Mouse (Mus musculus) CH12.LX (cell line): ENCODE results near the gene Syne1. TPM values are rescaled to one million over a fixed set of nuclear protein-coding genes. Genes with fewer than 3 reads are reported as not detected.

Source experiments
- DNase-seq: peaks from one replicate; pipeline ENCODE4 v3.0.0-alpha.2; 2013; ENCODE audit errors: extremely low read depth
- H3K27ac ChIP-seq: 2 replicates; pipeline ENCODE4 v1.5.1; 2012; ENCODE audit warnings: low read depth, mild to moderate bottlenecking, control low read depth, moderate library complexity; ENCODE audit not compliant: insufficient read depth
- H3K27me3 ChIP-seq: replicated peaks from 2 replicates; pipeline ENCODE3; 2012; ENCODE audit warnings: inconsistent platforms
- H3K36me3 ChIP-seq, 2 experiments: replicated peaks in 1 of 2; 2 replicates each; pipeline versions ENCODE3 to v1.6.1; 2012; ENCODE audit warnings: inconsistent platforms in 1 of 2, low read length in 1 of 2, mild to moderate bottlenecking in 1 of 2, mixed read lengths in 1 of 2, moderate library complexity in 1 of 2; ENCODE audit not compliant: control insufficient read depth in 1 of 2, insufficient read depth in 1 of 2
- H3K4me1 ChIP-seq, 2 experiments: 2 replicates each; pipeline ENCODE4 v1.6.1; 2012; ENCODE audit warnings: inconsistent platforms in 1 of 2, moderate library complexity in 1 of 2; ENCODE audit not compliant: insufficient read depth in 2 of 2, control insufficient read depth in 1 of 2
- H3K4me2 ChIP-seq: 2 replicates; pipeline ENCODE4 v1.6.1; 2012; ENCODE audit warnings: low read depth, mild to moderate bottlenecking, control low read depth; ENCODE audit not compliant: poor library complexity, insufficient read depth, severe bottlenecking
- H3K4me3 ChIP-seq, 3 experiments: fragments of 150-350 bp in 1 of 3; sonication (generic) in 1 of 3; replicated peaks in 1 of 3; 2 replicates each; pipeline versions ENCODE3 to v1.5.1; 2011 to 2012; ENCODE audit warnings: low read depth in 2 of 3, low read length in 2 of 3, mild to moderate bottlenecking in 2 of 3, moderate library complexity in 2 of 3, control low read depth in 1 of 3, improper control_type of control experiment in 1 of 3, inconsistent platforms in 1 of 3, mixed read lengths in 1 of 3; ENCODE audit not compliant: poor library complexity in 1 of 3
- H3K79me2 ChIP-seq: replicated peaks from 2 replicates; pipeline ENCODE4 v1.6.1; 2012; ENCODE audit warnings: mild to moderate bottlenecking, moderate library complexity; ENCODE audit not compliant: control insufficient read depth, poor library complexity, insufficient read depth, severe bottlenecking; ENCODE audit errors: extremely low read depth
- H3K9ac ChIP-seq: 2 replicates; pipeline ENCODE4 v1.6.1; 2012; ENCODE audit warnings: low read depth, mild to moderate bottlenecking, control low read depth, moderate library complexity; ENCODE audit not compliant: insufficient read depth
- H3K9me3 ChIP-seq: replicated peaks from 2 replicates; pipeline ENCODE3; 2012; ENCODE audit warnings: low read length, inconsistent platforms, mixed read lengths
- CHD2 ChIP-seq: IDR thresholded peaks from 2 replicates; pipeline ENCODE4 v1.6.1; 2011; ENCODE audit warnings: low read length, improper control_type of control experiment
- CTCF ChIP-seq, 2 experiments: IDR thresholded peaks in 1 of 2; conservative IDR thresholded peaks in 1 of 2; 2 replicates each; pipeline ENCODE4 v1.5.1; 2011 to 2012; ENCODE audit warnings: low read depth in 2 of 2, low read length in 2 of 2, improper control_type of control experiment in 1 of 2, inconsistent platforms in 1 of 2, mild to moderate bottlenecking in 1 of 2, moderate library complexity in 1 of 2
- E2F4 ChIP-seq: IDR thresholded peaks from 2 replicates; pipeline ENCODE4 v1.6.1; 2011; ENCODE audit warnings: low read depth, low read length, improper control_type of control experiment; ENCODE audit not compliant: insufficient replicate concordance
- EP300 ChIP-seq: IDR thresholded peaks from 2 replicates; pipeline ENCODE4 v1.6.1; 2011; ENCODE audit warnings: low read length, improper control_type of control experiment
- GABPA ChIP-seq: IDR thresholded peaks from 2 replicates; pipeline ENCODE4 v1.6.1; 2012; ENCODE audit warnings: low read depth, low read length, improper control_type of control experiment, inconsistent platforms; ENCODE audit not compliant: insufficient replicate concordance
- IRF4 ChIP-seq: IDR thresholded peaks from 2 replicates; pipeline ENCODE4 v1.6.1; 2014; ENCODE audit warnings: low read depth, mild to moderate bottlenecking, inconsistent platforms, low read length, improper control_type of control experiment
- JUND ChIP-seq: conservative IDR thresholded peaks from 2 replicates; pipeline ENCODE4 v1.6.1; 2011; ENCODE audit warnings: low read depth, low read length, improper control_type of control experiment
- MAFK ChIP-seq: IDR thresholded peaks from 2 replicates; pipeline ENCODE4 v1.6.1; 2011; ENCODE audit warnings: low read length, improper control_type of control experiment; ENCODE audit not compliant: insufficient replicate concordance
- MAX ChIP-seq: IDR thresholded peaks from 2 replicates; pipeline ENCODE4 v1.6.1; 2011; ENCODE audit warnings: low read length, improper control_type of control experiment
- MYC ChIP-seq: IDR thresholded peaks from 2 replicates; pipeline ENCODE4 v1.6.1; 2011; ENCODE audit warnings: low read depth, mild to moderate bottlenecking, improper control_type of control experiment, low read length
- NRF1 ChIP-seq: IDR thresholded peaks from 2 replicates; pipeline ENCODE4 v1.6.1; 2014; ENCODE audit warnings: low read depth, mild to moderate bottlenecking, inconsistent platforms, low read length, improper control_type of control experiment, moderate library complexity
- POLR2A ChIP-seq: IDR thresholded peaks from 2 replicates; pipeline ENCODE4 v1.6.1; 2011; ENCODE audit warnings: low read depth, mild to moderate bottlenecking, improper control_type of control experiment, low read length
- POLR2AphosphoS2 ChIP-seq: IDR thresholded peaks from 2 replicates; pipeline ENCODE4 v1.6.1; 2011; ENCODE audit warnings: low read depth, low read length, improper control_type of control experiment
- RAD21 ChIP-seq: IDR thresholded peaks from 2 replicates; pipeline ENCODE4 v1.6.1; 2011; ENCODE audit warnings: low read depth, mild to moderate bottlenecking, low read length, improper control_type of control experiment, moderate library complexity
- RCOR1 ChIP-seq: conservative IDR thresholded peaks from 2 replicates; pipeline ENCODE4 v1.6.1; 2012; ENCODE audit warnings: low read depth, mild to moderate bottlenecking, inconsistent platforms, low read length, improper control_type of control experiment
- SIN3A ChIP-seq: IDR thresholded peaks from 2 replicates; pipeline ENCODE4 v1.6.1; 2012; ENCODE audit warnings: low read length, improper control_type of control experiment, inconsistent platforms
- SMC3 ChIP-seq: IDR thresholded peaks from 2 replicates; pipeline ENCODE4 v1.6.1; 2011; ENCODE audit warnings: low read depth, low read length, improper control_type of control experiment
- TBP ChIP-seq: conservative IDR thresholded peaks from 2 replicates; pipeline ENCODE4 v1.6.1; 2011; ENCODE audit warnings: low read depth, low read length, improper control_type of control experiment
- UBTF ChIP-seq: IDR thresholded peaks from 2 replicates; pipeline ENCODE4 v1.6.1; 2012; ENCODE audit warnings: low read depth, mild to moderate bottlenecking, inconsistent platforms, low read length, improper control_type of control experiment, moderate library complexity
- USF1 ChIP-seq: IDR thresholded peaks from 2 replicates; pipeline ENCODE4 v1.6.1; 2014; ENCODE audit warnings: low read depth, mild to moderate bottlenecking, inconsistent platforms, low read length, improper control_type of control experiment
- ZMIZ1 ChIP-seq: IDR thresholded peaks from 2 replicates; pipeline ENCODE4 v1.6.1; 2012; ENCODE audit warnings: low read depth, mild to moderate bottlenecking, inconsistent platforms, low read length, improper control_type of control experiment
- ZNF384 ChIP-seq: IDR thresholded peaks from 2 replicates; pipeline ENCODE4 v1.6.1; 2012; ENCODE audit warnings: low read depth, low read length, improper control_type of control experiment, inconsistent platforms
- dilution Hi-C: fragments of 300-500 bp; cut with MboI; formaldehyde crosslinking; loops from 2 replicates; pipeline ENCODE4 v1.14.3; 2020; ENCODE audit warnings: low sequenced_read_pairs; ENCODE audit not compliant: extremely low pct_unique_long_range_greater_than_20kb, extremely low pct_ligation_motif_present
- in situ Hi-C: fragments of 300-500 bp; cut with MboI; formaldehyde crosslinking; loops from 3 replicates; pipeline ENCODE4 v1.14.3; 2019; ENCODE audit warnings: low sequenced_read_pairs, low pct_ligation_motif_present, low pct_unique_long_range_greater_than_20kb, mixed read lengths
- polyA plus RNA-seq: library from polyadenylated mRNA; unstranded; fragments of >175 nt; gene quantifications from 2 replicates; pipeline ENCODE4 v1.2.1, GENCODE M21; 2012; ENCODE audit warnings: low read depth; ENCODE audit not compliant: insufficient read length
- total RNA-seq, 2 experiments: library from RNA; depleted of rRNA; stranded (reverse); fragments of 300-350 nt in 1 of 2; fragments of >200 nt in 1 of 2; gene quantifications; 2 replicates each; pipeline ENCODE4 v1.2.3; 2012 to 2014

Syne1 gene
- total and polyA plus RNA-seq, 3 experiments, result 3.1 to 7.6 (median 3.6) TPM

DNA sequence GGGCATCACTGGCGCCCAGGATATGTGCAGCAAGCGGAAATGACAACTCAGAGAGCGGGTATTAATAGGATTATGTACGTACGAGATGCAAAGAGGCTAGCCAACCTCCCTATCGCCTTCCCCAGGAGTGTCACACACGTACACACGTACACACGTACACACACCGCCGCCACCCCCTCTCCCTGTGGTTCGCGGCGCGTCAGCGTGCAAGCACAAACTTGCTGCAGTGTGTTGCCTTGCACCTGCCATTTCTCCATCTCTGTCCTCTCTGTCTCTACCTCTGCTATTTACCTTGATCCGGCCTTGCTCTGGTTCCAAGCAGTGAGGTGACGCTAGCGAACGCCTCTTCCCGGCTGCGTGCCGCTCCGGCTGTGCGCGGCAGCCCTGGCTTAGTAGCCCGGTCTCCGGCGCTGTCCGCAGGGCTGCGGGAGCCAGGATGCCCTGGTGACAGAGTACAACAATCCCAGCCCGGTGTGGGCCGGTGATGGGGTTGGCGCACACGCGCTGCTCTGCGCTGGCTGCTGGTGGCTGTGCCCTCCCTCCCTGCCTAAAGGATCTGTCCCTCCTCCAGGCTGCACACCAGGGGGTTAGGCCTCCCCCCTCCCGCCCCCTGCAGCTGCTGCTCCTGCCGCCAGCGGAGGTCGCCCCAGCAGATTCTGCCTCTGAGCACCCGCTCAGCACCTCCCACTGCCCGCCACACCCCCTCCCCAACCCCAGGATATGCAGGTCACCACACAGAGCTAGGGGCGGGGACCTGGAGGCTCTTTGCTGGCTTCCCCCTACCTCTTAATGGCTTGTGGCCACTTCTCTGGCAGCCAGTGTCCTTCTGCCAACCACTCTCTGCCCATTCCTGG, 887 bp downstream of the Syne1 start:
- H3K9ac ChIP-seq, result no peak overlapping the region
- no peaks in the 10 kb centered on the region for H3K79me2 ChIP-seq
- no peaks in the 10 kb centered on the region for H3K27me3 ChIP-seq
- H3K4me2 ChIP-seq, result no peak overlapping the region
- no peaks in the 10 kb centered on the region for H3K9me3 ChIP-seq
- no peak overlapping the region for H3K27ac ChIP-seq
- peaks cover 0 to 5% of the 10 kb centered on the region in 2 experiments; a peak in 1 of 4 replicates for H3K4me1 ChIP-seq
- in situ Hi-C loops, result no loop called here
- H3K36me3 ChIP-seq, result no peaks in the 10 kb centered on the region
- dilution Hi-C loops, result no loop called here
- DNase-seq, result no peak
- TF ChIP-seq EP300 (no peak), RAD21 (no peak), MYC (no peak), SIN3A (no peak), NRF1 (no peak), CTCF (conservative IDR thresholded peaks at IDR 0.05 in 1 of 2, IDR thresholded peaks at IDR 0.05 in 1 of 2; ENCODE audit: low read depth in 2 of 2, low read length in 2 of 2) (no peak), MAX (no peak), CHD2 (no peak), ZMIZ1 (no peak), POLR2A (no peak), RCOR1 (no peak)
- no peak overlapping the region for H3K4me3 ChIP-seq

DNA sequence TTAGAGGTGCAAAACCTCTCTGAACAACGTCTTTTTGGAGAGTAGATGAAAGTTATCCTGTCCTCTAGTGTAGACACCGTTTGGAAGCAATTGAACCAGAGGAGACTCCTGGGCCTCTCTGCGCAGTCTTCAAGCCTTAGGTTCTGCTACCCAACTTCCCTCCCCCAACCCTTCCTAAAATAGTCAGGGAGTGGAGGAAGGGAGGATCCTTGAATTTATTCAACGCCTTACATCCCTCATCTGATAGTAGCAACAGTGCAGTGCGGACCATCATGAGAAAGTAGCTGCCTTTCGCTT, 1.5 kb downstream of the Syne1 start:
- H3K9ac ChIP-seq, result no peak overlapping the region
- H3K9me3 ChIP-seq, result no peaks in the 10 kb centered on the region
- H3K36me3 ChIP-seq, result no peaks in the 10 kb centered on the region
- dilution Hi-C loops (no loop called here), in situ Hi-C loops (no loop called here)
- H3K4me1 ChIP-seq, result peaks cover 0 to 5% of the 10 kb centered on the region in 2 experiments; a peak in 1 of 4 replicates
- H3K79me2 ChIP-seq, result no peaks in the 10 kb centered on the region
- no peak for TF ChIP-seq IRF4
- TF ChIP-seq TBP, result no peak
- no peak for TF ChIP-seq SMC3
- no peak for TF ChIP-seq GABPA
- no peaks in the 10 kb centered on the region for H3K27me3 ChIP-seq
- H3K4me2 ChIP-seq, result no peak overlapping the region
- no peak for DNase-seq
- no peak overlapping the region for H3K4me3 ChIP-seq
- no peak overlapping the region for H3K27ac ChIP-seq

DNA sequence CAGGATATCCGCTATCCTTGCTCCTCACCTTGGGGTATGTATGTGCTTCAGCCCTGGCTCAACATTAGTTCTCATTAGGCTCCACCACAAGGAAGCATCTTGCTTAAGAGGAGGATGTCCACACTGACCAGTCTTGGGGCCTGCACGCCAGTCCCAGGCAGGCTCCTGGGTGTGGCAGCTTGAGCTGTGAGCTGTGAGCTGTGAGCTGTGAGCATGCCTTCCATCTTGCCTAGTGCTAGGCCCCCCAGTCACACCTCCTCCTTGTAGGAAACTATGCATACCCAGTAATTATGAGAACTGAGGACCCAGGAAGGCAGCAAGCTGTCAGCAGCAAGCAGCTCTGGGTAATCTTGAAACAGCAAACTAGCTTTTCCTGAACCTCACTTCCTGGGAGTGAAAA, 2.6 kb downstream of the Syne1 start:
- dilution Hi-C loops, result no loop called here
- no peaks in the 10 kb centered on the region for H3K36me3 ChIP-seq
- H3K9ac ChIP-seq, result no peak overlapping the region
- no peak for TF ChIP-seq NRF1
- no peak for TF ChIP-seq SIN3A
- TF ChIP-seq CHD2, result no peak
- no peak for TF ChIP-seq MYC
- no peak for TF ChIP-seq ZNF384
- TF ChIP-seq RAD21, result no peak
- no peak for TF ChIP-seq JUND
- no peak for TF ChIP-seq USF1
- no peak for TF ChIP-seq E2F4
- no peak for TF ChIP-seq UBTF
- TF ChIP-seq IRF4, result no peak
- TF ChIP-seq MAFK, result no peak
- TF ChIP-seq POLR2AphosphoS2, result no peak
- H3K27me3 ChIP-seq, result no peaks in the 10 kb centered on the region
- no peak overlapping the region for H3K4me3 ChIP-seq
- no peak for DNase-seq
- H3K79me2 ChIP-seq, result no peaks in the 10 kb centered on the region
- H3K4me2 ChIP-seq, result no peak overlapping the region
- in situ Hi-C loops, result no loop called here
- no peaks in the 10 kb centered on the region for H3K9me3 ChIP-seq
- H3K4me1 ChIP-seq, result peaks cover 0 to 5% of the 10 kb centered on the region in 2 experiments; a peak in 1 of 4 replicates
- no peak overlapping the region for H3K27ac ChIP-seq
